Mouse (Mus musculus): ENCODE data around the gene Mipep.

DNA sequence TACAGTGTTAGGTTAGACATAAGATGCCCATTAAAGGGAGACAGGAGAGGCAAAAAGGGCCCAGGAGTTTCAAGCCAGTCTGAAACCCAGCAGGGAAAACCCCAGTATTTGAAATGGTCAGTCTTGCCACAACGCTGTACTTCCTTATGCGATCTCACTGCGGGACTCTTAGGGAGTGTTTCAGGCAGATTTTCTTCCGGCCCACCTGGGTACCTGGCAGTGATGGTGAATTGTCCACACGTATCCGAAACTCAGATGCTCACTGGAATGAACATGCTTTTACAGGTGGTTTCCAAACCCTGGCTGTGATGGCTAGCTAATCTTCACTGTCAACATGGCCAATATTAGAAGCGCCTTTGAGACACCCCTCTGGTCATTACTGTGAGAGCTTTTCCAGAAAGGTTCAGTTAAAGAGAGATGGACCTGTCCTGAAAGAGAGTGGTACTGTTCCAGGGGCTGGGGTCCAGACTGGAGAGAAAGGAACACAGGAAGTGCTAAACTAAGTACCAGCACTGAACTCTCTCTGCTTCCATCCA, 2.2 kb upstream of the Mipep start:
- TF ChIP-seq CTCF (IDR thresholded peaks at IDR 0.05; ENCODE audit: insufficient read depth, low read depth, low read length): no peak
- no peak for TF ChIP-seq POLR2A (IDR thresholded peaks at IDR 0.05; ENCODE audit: insufficient read depth, low read depth, low read length)
